Mouse (Mus musculus) liver, postnatal 0 days (tissue): ENCODE data around the gene Fdps. TPM values are rescaled to one million over a fixed set of nuclear protein-coding genes. Genes with fewer than 3 reads are reported as not detected.
"Not testable (repeated sequence)": the region's sequence is repeated elsewhere in the genome, so short reads cannot be mapped to it uniquely, and the experiment has no call there.

Source experiments
- ATAC-seq: fragments of 200-750 bp; cut with Nextera tagmentation; 2 replicates; pipeline ENCODE4 v1.8.0; 2017; ENCODE audit warnings: mild to moderate bottlenecking, moderate library complexity
- DNase-seq: peaks from one replicate; pipeline ENCODE4 v3.0.0-alpha.2; 2016
- H3K27ac ChIP-seq: fragments of 300-500 bp; sonication (generic); 2 replicates; pipeline ENCODE4 v1.5.1; 2014; ENCODE audit warnings: antibody characterized with exemption, moderate library complexity, mild to moderate bottlenecking, low read depth
- H3K27me3 ChIP-seq: fragments of 300-500 bp; sonication (generic); 2 replicates; pipeline ENCODE4 v1.6.1; 2014; ENCODE audit warnings: low read length, control low read depth, mixed read lengths; ENCODE audit not compliant: insufficient read depth
- H3K36me3 ChIP-seq: fragments of 300-500 bp; sonication (generic); replicated peaks from 2 replicates; pipeline ENCODE4 v1.6.1; 2014; ENCODE audit warnings: mild to moderate bottlenecking, control low read depth, low read length, moderate library complexity, mixed read lengths; ENCODE audit not compliant: insufficient read depth
- H3K4me1 ChIP-seq: fragments of 300-500 bp; sonication (generic); 2 replicates; pipeline ENCODE4 v1.6.1; 2014; ENCODE audit warnings: antibody characterized with exemption, mild to moderate bottlenecking, control low read depth; ENCODE audit not compliant: insufficient read depth
- H3K4me2 ChIP-seq: fragments of 300-500 bp; sonication (generic); 2 replicates; pipeline ENCODE4 v1.6.1; 2014; ENCODE audit warnings: low read depth, mild to moderate bottlenecking, low read length, moderate library complexity, mixed read lengths
- H3K4me3 ChIP-seq: fragments of 300-500 bp; sonication (generic); 2 replicates; pipeline ENCODE4 v1.5.1; 2014; ENCODE audit warnings: low read depth, low read length
- H3K9ac ChIP-seq: fragments of 300-500 bp; sonication (generic); replicated peaks from 2 replicates; pipeline ENCODE4 v1.6.1; 2014; ENCODE audit warnings: mild to moderate bottlenecking, moderate library complexity
- H3K9me3 ChIP-seq: fragments of 300-500 bp; sonication (generic); 2 replicates; pipeline ENCODE4 v1.6.1; 2016; ENCODE audit warnings: mild to moderate bottlenecking, control low read depth, low read length, mixed read lengths
- CTCF ChIP-seq: sonication (generic); IDR thresholded peaks from 2 replicates; pipeline ENCODE4 v1.5.1; 2016; ENCODE audit warnings: antibody characterized with exemption, low read depth
- EP300 ChIP-seq: IDR thresholded peaks from 2 replicates; pipeline ENCODE4 v1.6.1; 2016; ENCODE audit warnings: antibody characterized with exemption, low read depth, mild to moderate bottlenecking
- WGBS: fragments of 180-500 bp; shearing (Covaris S2); extraction: QIAGEN DNeasy Blood & Tissue Kit; methylation state at CpG from one replicate; pipeline ENCODE4 v1.1.7; 2014; ENCODE audit not compliant: insufficient replicate concordance; 5-methylcytosine and 5-hydroxymethylcytosine counted together
- polyA plus RNA-seq: library from polyadenylated mRNA; unstranded; fragments of >200 nt; fragmentation: Nextera tagmentation; extraction: Ambion mirVana; gene quantifications from 2 replicates; pipeline ENCODE4 v1.2.1, GENCODE M21; 2015

Gene Fdps
- polyA plus RNA-seq, 1 experiment from 2014 or later: 82.2 TPM

GRCm38 (mm10) chr3:89089882-89090591, 11.7 kb downstream of the Fdps start:
- H3K36me3 ChIP-seq: peaks cover 12% of the 10 kb centered on the region
- peaks cover 24% of the 10 kb centered on the region for H3K27me3 ChIP-seq
- peak overlapping the region; percentile 100 for H3K4me2 ChIP-seq
- DNase-seq: peak; percentile 85
- peak; percentile 87 for ATAC-seq
- peaks cover 32% of the 10 kb centered on the region for H3K4me1 ChIP-seq
- WGBS: under 1% methylated on average over 39 of the region's 40 CpGs
- peak overlapping the region; percentile 73 for H3K4me3 ChIP-seq
- peak overlapping the region; percentile 55 for H3K27ac ChIP-seq
- H3K9me3 ChIP-seq: no peaks in the 10 kb centered on the region
- peak overlapping the region; percentile 69 for H3K9ac ChIP-seq
- TF ChIP-seq EP300 (no peak), CTCF (no peak)

- Histone ChIP-seq H3K4me3 (peak overlapping the region; percentile 73), H3K4me2 (peak overlapping the region; percentile 100), H3K27ac (no peak overlapping the region), H3K36me3 (peaks cover 1% of the 10 kb centered on the region; the same call in 1 of the 2 replicates), H3K4me1 (peaks cover 34% of the 10 kb centered on the region), H3K27me3 (peaks cover 24% of the 10 kb centered on the region), H3K9ac (no peak overlapping the region), H3K9me3 (no peaks in the 10 kb centered on the region)
- no peak for DNase-seq
- TF ChIP-seq EP300 (no peak), CTCF (no peak)
- 46% methylated on average over 14 of the region's 14 CpGs for WGBS
- no peak for ATAC-seq
Observed at GRCm38 (mm10) chr3:89088974-89089373, 12.8 kb downstream of the Fdps start.

- TF ChIP-seq EP300: no peak
- peak; percentile 86 for TF ChIP-seq CTCF
- WGBS: 17% methylated on average over 20 of the region's 21 CpGs
- no peaks in the 10 kb centered on the region for H3K9me3 ChIP-seq
- peaks cover 17% of the 10 kb centered on the region for H3K27me3 ChIP-seq
- H3K9ac ChIP-seq: no peak overlapping the region
- no peaks in the 10 kb centered on the region for H3K36me3 ChIP-seq
- no peak overlapping the region for H3K4me3 ChIP-seq
- ATAC-seq (no peak), DNase-seq (peak; percentile 91)
- H3K4me1 ChIP-seq: peaks cover 29% of the 10 kb centered on the region
- H3K4me2 ChIP-seq: peak overlapping the region; percentile 61
- H3K27ac ChIP-seq: no peak overlapping the region
Observed at GRCm38 (mm10) chr3:89087338-89088110, 14.2 kb downstream of the Fdps start.

GRCm38 (mm10) chr3:89084654-89085190, 17.0 kb downstream of the Fdps start:
- no peak for TF ChIP-seq EP300
- TF ChIP-seq CTCF: no peak

GRCm38 (mm10) chr3:89084133-89084532, 17.6 kb downstream of the Fdps start:
- Histone ChIP-seq H3K36me3 (peaks cover 7% of the 10 kb centered on the region), H3K4me1 (peaks cover 13% of the 10 kb centered on the region), H3K9ac (no peak overlapping the region), H3K9me3 (no peaks in the 10 kb centered on the region), H3K27ac (no peak overlapping the region), H3K4me2 (no peak overlapping the region), H3K4me3 (no peak overlapping the region), H3K27me3 (no peaks in the 10 kb centered on the region)
- 75% methylated on average over 2 of the region's 2 CpGs for WGBS
- no peak for DNase-seq
- no peak for ATAC-seq
- TF ChIP-seq EP300 (no peak), CTCF (no peak)

More at GRCm38 (mm10) chr3:89084654-89085190, 17.0 kb downstream of the Fdps start:
- ATAC-seq (no peak), DNase-seq (no peak)
- Histone ChIP-seq H3K4me3 (no peak overlapping the region), H3K9me3 (no peaks in the 10 kb centered on the region), H3K9ac (no peak overlapping the region), H3K27me3 (no peaks in the 10 kb centered on the region), H3K27ac (no peak overlapping the region), H3K4me1 (peaks cover 17% of the 10 kb centered on the region), H3K4me2 (no peak overlapping the region), H3K36me3 (peaks cover under 1% of the 10 kb centered on the region; the same call in 1 of the 2 replicates)
- 75% methylated on average over 12 of the region's 12 CpGs for WGBS

GRCm38 (mm10) chr3:89082287-89082686, 19.5 kb downstream of the Fdps start:
- not testable (repeated sequence) for H3K27ac ChIP-seq, H3K9ac ChIP-seq, H3K4me1 ChIP-seq, H3K9me3 ChIP-seq, H3K4me3 ChIP-seq, DNase-seq, ATAC-seq, H3K4me2 ChIP-seq, H3K27me3 ChIP-seq
- H3K36me3 ChIP-seq: peaks cover 18% of the 10 kb centered on the region
